Mouse (Mus musculus): ENCODE data around the gene Arhgap35. TPM values are rescaled to one million over a fixed set of nuclear protein-coding genes. Genes with fewer than 3 reads are reported as not detected.
"Not testable (repeated sequence)": the region's sequence is repeated elsewhere in the genome, so short reads cannot be mapped to it uniquely, and the experiment has no call there.

The Arhgap35 gene
- polyA plus RNA-seq, 1 experiment from 2014 or later: 32.6 TPM

DNA sequence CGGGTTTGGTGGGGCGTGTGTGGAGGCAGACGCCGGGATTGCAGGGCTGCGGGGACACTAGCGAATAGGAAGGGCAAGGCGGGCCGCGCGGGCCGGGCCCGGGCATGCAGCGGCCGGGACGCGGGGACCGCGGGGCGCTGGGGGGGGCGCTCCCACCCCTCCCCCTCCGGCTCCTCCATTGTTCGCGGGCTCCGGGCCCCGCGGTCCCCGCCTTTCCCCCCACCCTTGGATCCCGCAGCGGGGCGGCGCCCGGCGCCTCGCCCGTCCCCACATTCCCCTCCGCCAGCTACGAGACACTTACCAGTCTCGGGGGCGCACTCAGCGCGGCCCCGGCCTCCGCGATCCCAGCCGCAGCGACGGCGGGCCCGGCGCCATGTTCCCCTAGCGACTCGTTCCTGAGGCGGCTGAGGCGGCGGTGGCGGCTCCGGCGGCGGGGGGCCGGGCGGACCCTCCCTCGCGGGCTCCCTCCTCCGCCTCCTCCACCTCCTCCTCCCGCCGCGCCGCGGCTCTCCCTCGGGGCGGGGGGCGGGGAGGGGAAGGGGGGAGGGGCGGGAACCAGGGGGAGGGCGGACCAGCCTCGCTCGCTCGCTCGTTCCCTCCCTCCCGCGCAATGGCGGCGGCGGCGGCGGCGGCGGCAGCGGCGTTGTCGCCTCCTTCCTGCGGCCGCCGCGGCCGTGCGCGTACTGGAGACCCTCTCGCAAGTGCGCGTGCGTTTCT is 464 bp downstream of the Arhgap35 start:
- Histone ChIP-seq H3K36me3 (replicated peaks; ENCODE audit: control insufficient read depth, insufficient read depth, low read depth, low read length) (no peaks in the 10 kb centered on the region), H3K4me2 (ENCODE audit: low read depth, low read length) (peak overlapping the region; percentile 81), H3K27ac (replicated peaks; ENCODE audit: low read depth, low read length) (peak overlapping the region; percentile 99), H3K4me1 (ENCODE audit: control insufficient read depth, insufficient read depth, low read length) (peaks cover 5% of the 10 kb centered on the region), H3K27me3 (ENCODE audit: control insufficient read depth, insufficient read depth, low read length) (no peaks in the 10 kb centered on the region), H3K9me3 (replicated peaks; ENCODE audit: control insufficient read depth, low read length) (no peaks in the 10 kb centered on the region), H3K4me3 (ENCODE audit: low read depth, low read length) (peak overlapping the region; percentile 84), H3K9ac (replicated peaks; ENCODE audit: low read length) (peak overlapping the region; percentile 97)
- ATAC-seq (replicated peaks; ENCODE audit: insufficient number of reproducible peaks, low FRiP score, low TSS enrichment, low read depth) (peak; percentile 3), DNase-seq (ENCODE audit: low spot score) (peak; percentile 78)
- WGBS: 0% methylated on average over 12 of the region's 101 CpGs

DNA sequence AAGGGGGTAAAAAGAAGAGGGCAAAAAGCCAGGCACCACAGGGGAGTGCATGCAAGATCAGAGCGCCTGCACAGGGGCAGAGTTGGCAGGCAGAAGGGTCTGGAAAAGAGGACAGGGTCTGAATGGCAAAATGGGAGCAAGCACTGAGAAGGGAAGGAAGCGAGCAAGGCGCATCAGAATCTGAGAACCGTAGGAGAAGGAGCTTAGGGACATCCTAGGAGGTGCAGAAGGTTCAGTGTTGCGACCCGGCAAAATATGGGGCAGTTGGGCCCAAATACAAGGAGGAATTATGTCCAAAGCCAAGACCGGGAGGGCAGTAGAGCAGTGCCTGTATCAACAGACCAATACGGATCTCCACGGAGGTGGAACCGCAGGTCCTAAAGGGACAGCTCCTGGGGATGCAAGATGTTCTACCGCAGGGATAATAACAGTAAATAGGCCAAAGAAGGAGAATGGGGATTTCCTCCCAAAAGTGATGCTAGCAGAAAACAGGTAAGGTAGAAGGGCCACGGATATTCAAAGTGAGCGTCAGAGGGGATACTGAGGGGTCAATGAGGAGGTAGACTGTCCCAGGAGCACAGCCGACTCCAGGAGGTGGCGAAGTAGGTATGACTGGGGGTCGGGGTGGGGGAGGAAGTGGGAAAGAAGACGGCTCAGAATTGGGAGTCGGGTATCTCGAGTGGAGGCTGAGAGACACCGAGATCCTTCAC is 1.2 kb downstream of the Arhgap35 start:
- Histone ChIP-seq H3K27me3 (ENCODE audit: control insufficient read depth, insufficient read depth, low read length) (no peaks in the 10 kb centered on the region), H3K9ac (replicated peaks; ENCODE audit: low read length) (peak overlapping the region; percentile 97), H3K27ac (replicated peaks; ENCODE audit: low read depth, low read length) (peak overlapping the region; percentile 99), H3K4me3 (ENCODE audit: low read depth, low read length) (peak overlapping the region; percentile 84), H3K4me1 (ENCODE audit: control insufficient read depth, insufficient read depth, low read length) (peaks cover 5% of the 10 kb centered on the region), H3K9me3 (replicated peaks; ENCODE audit: control insufficient read depth, low read length) (no peaks in the 10 kb centered on the region), H3K4me2 (ENCODE audit: low read depth, low read length) (peak overlapping the region; percentile 81), H3K36me3 (replicated peaks; ENCODE audit: control insufficient read depth, insufficient read depth, low read depth, low read length) (no peaks in the 10 kb centered on the region)
- DNase-seq (ENCODE audit: low spot score) (peak; percentile 30), ATAC-seq (replicated peaks; ENCODE audit: insufficient number of reproducible peaks, low FRiP score, low TSS enrichment, low read depth) (no peak)
- WGBS: 1% methylated on average over 20 of the region's 20 CpGs

DNA sequence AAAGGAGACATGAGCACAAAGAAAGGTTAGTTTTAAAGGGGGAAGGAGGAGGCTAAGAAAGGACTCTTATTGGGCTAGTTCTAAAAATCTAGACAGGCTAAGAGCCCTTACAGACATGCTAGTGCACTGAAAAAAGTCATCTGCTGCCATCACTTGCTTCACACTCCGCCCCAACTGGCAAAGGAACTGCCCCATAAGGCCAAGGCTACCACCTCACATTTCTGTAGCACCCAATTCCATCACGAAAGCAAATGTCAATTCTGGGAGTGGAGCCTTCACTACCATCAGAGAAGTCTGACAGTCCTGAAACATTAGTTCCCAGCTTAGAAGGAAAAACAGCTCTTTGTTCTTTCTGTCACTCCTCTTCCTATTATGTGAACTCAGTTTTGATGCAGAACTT is 4.4 kb downstream of the Arhgap35 start:
- no peaks in the 10 kb centered on the region for H3K27me3 ChIP-seq (ENCODE audit: control insufficient read depth, insufficient read depth, low read length)
- H3K4me3 ChIP-seq (ENCODE audit: low read depth, low read length): no peak overlapping the region
- no peak overlapping the region for H3K4me2 ChIP-seq (ENCODE audit: low read depth, low read length)
- H3K9ac ChIP-seq (replicated peaks; ENCODE audit: low read length): no peak overlapping the region
- H3K4me1 ChIP-seq (ENCODE audit: control insufficient read depth, insufficient read depth, low read length): peaks cover 3% of the 10 kb centered on the region
- no peak overlapping the region for H3K27ac ChIP-seq (replicated peaks; ENCODE audit: low read depth, low read length)
- no peaks in the 10 kb centered on the region for H3K9me3 ChIP-seq (replicated peaks; ENCODE audit: control insufficient read depth, low read length)
- WGBS: 79% methylated on average over 2 of the region's 2 CpGs
- ATAC-seq (replicated peaks; ENCODE audit: insufficient number of reproducible peaks, low FRiP score, low TSS enrichment, low read depth) (no peak), DNase-seq (ENCODE audit: low spot score) (no peak)
- no peaks in the 10 kb centered on the region for H3K36me3 ChIP-seq (replicated peaks; ENCODE audit: control insufficient read depth, insufficient read depth, low read depth, low read length)

GRCm38 (mm10) chr7:16608961-16609360 is 5.8 kb downstream of the Arhgap35 start:
- Histone ChIP-seq H3K4me3 (ENCODE audit: low read depth, low read length) (no peak overlapping the region), H3K9ac (replicated peaks; ENCODE audit: low read length) (no peak overlapping the region), H3K36me3 (replicated peaks; ENCODE audit: control insufficient read depth, insufficient read depth, low read depth, low read length) (no peaks in the 10 kb centered on the region), H3K27me3 (ENCODE audit: control insufficient read depth, insufficient read depth, low read length) (no peaks in the 10 kb centered on the region), H3K27ac (replicated peaks; ENCODE audit: low read depth, low read length) (no peak overlapping the region), H3K9me3 (replicated peaks; ENCODE audit: control insufficient read depth, low read length) (no peaks in the 10 kb centered on the region), H3K4me2 (ENCODE audit: low read depth, low read length) (no peak overlapping the region), H3K4me1 (ENCODE audit: control insufficient read depth, insufficient read depth, low read length) (peaks cover 3% of the 10 kb centered on the region)
- ATAC-seq (replicated peaks; ENCODE audit: insufficient number of reproducible peaks, low FRiP score, low TSS enrichment, low read depth) (no peak), DNase-seq (ENCODE audit: low spot score) (no peak)
- 90% methylated on average over 1 of the region's 1 CpGs for WGBS

- no peaks in the 10 kb centered on the region for H3K9me3 ChIP-seq (replicated peaks; ENCODE audit: control insufficient read depth, low read length)
- H3K4me1 ChIP-seq (ENCODE audit: control insufficient read depth, insufficient read depth, low read length): peaks cover 3% of the 10 kb centered on the region
- 93% methylated on average over 1 of the region's 1 CpGs for WGBS
- no peaks in the 10 kb centered on the region for H3K27me3 ChIP-seq (ENCODE audit: control insufficient read depth, insufficient read depth, low read length)
- ATAC-seq (replicated peaks; ENCODE audit: insufficient number of reproducible peaks, low FRiP score, low TSS enrichment, low read depth): no peak
- H3K27ac ChIP-seq (replicated peaks; ENCODE audit: low read depth, low read length): no peak overlapping the region
- no peaks in the 10 kb centered on the region for H3K36me3 ChIP-seq (replicated peaks; ENCODE audit: control insufficient read depth, insufficient read depth, low read depth, low read length)
- DNase-seq (ENCODE audit: low spot score): no peak
- no peak overlapping the region for H3K4me2 ChIP-seq (ENCODE audit: low read depth, low read length)
- no peak overlapping the region for H3K4me3 ChIP-seq (ENCODE audit: low read depth, low read length)
- no peak overlapping the region for H3K9ac ChIP-seq (replicated peaks; ENCODE audit: low read length)
Observed at GRCm38 (mm10) chr7:16608046-16608445, 6.7 kb downstream of the Arhgap35 start.

- WGBS: 93% methylated on average over 4 of the region's 4 CpGs
- not testable (repeated sequence) for H3K4me1 ChIP-seq (ENCODE audit: control insufficient read depth, insufficient read depth, low read length); H3K9me3 ChIP-seq (replicated peaks; ENCODE audit: control insufficient read depth, low read length); H3K4me2 ChIP-seq (ENCODE audit: low read depth, low read length); H3K27me3 ChIP-seq (ENCODE audit: control insufficient read depth, insufficient read depth, low read length); ATAC-seq (replicated peaks; ENCODE audit: insufficient number of reproducible peaks, low FRiP score, low TSS enrichment, low read depth); H3K4me3 ChIP-seq (ENCODE audit: low read depth, low read length); H3K27ac ChIP-seq (replicated peaks; ENCODE audit: low read depth, low read length); DNase-seq (ENCODE audit: low spot score); H3K36me3 ChIP-seq (replicated peaks; ENCODE audit: control insufficient read depth, insufficient read depth, low read depth, low read length); H3K9ac ChIP-seq (replicated peaks; ENCODE audit: low read length)
Observed at GRCm38 (mm10) chr7:16606808-16607207, 8.0 kb downstream of the Arhgap35 start.

- Histone ChIP-seq H3K27me3 (ENCODE audit: control insufficient read depth, insufficient read depth, low read length) (no peaks in the 10 kb centered on the region), H3K27ac (replicated peaks; ENCODE audit: low read depth, low read length) (no peak overlapping the region), H3K4me3 (ENCODE audit: low read depth, low read length) (no peak overlapping the region), H3K36me3 (replicated peaks; ENCODE audit: control insufficient read depth, insufficient read depth, low read depth, low read length) (no peaks in the 10 kb centered on the region), H3K4me1 (ENCODE audit: control insufficient read depth, insufficient read depth, low read length) (no peaks in the 10 kb centered on the region), H3K9ac (replicated peaks; ENCODE audit: low read length) (no peak overlapping the region), H3K4me2 (ENCODE audit: low read depth, low read length) (no peak overlapping the region), H3K9me3 (replicated peaks; ENCODE audit: control insufficient read depth, low read length) (no peaks in the 10 kb centered on the region)
- WGBS: 96% methylated on average over 1 of the region's 1 CpGs
- no peak for ATAC-seq (replicated peaks; ENCODE audit: insufficient number of reproducible peaks, low FRiP score, low TSS enrichment, low read depth)
- no peak for DNase-seq (ENCODE audit: low spot score)
Observed at GRCm38 (mm10) chr7:16604141-16604540, 10.7 kb downstream of the Arhgap35 start.

GRCm38 (mm10) chr7:16601683-16602102 is 13.1 kb downstream of the Arhgap35 start:
- Histone ChIP-seq H3K27me3 (ENCODE audit: control insufficient read depth, insufficient read depth, low read length) (no peaks in the 10 kb centered on the region), H3K36me3 (replicated peaks; ENCODE audit: control insufficient read depth, insufficient read depth, low read depth, low read length) (no peaks in the 10 kb centered on the region), H3K27ac (replicated peaks; ENCODE audit: low read depth, low read length) (no peak overlapping the region), H3K4me2 (ENCODE audit: low read depth, low read length) (no peak overlapping the region), H3K4me3 (ENCODE audit: low read depth, low read length) (no peak overlapping the region), H3K9me3 (replicated peaks; ENCODE audit: control insufficient read depth, low read length) (no peaks in the 10 kb centered on the region), H3K4me1 (ENCODE audit: control insufficient read depth, insufficient read depth, low read length) (no peaks in the 10 kb centered on the region), H3K9ac (replicated peaks; ENCODE audit: low read length) (no peak overlapping the region)
- WGBS: 28% methylated on average over 4 of the region's 4 CpGs
- DNase-seq (ENCODE audit: low spot score) (no peak), ATAC-seq (replicated peaks; ENCODE audit: insufficient number of reproducible peaks, low FRiP score, low TSS enrichment, low read depth) (no peak)
